Mouse (Mus musculus): ENCODE measurements around the gene Mmp7.

The Mmp7 gene

DNA sequence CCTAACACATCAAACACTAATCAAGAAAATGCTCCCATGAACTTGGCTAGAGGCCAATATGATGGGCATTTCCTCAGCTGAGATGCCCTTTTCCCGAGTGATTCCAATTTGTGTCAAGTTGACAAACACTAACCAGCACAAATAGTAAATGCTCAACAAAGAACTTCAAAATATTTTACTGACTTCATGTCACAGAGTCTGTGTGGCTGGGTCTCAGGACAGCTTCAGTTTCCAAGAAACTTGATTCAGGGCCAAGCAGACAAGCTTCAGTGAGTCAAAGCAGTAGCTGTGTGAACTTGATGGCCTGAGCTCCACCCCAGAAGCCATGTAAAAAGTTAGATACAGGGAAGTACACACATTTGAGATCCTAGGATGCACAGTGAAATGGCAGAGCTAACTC lies 52.3 kb downstream of the Mmp7 start:
- no peak for DNase-seq (ENCODE audit: low spot score)

DNA sequence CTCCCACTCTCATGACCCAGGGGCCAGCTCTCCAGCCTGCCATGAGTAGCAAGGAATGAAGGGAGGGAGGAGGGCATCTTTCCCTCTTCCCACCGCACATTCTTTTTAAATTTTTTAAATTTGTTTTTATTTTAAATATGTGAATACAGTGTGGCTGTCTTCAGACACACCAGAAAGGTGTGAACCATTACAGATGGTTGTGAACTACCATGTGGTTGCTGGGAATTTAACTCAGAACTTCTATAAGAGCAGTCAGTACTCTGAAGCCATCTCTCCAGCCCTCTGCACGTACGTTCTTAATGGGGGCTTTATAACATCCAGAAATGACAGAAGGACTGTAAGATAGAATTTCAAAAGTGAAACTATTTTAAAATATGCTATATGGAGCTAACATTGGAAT lies 57.0 kb downstream of the Mmp7 start:
- DNase-seq (ENCODE audit: low spot score) = no peak

All from T-cell, adult 2 months (primary cell).